Mouse (Mus musculus): ENCODE measurements at regions not wholly inside any gene's neighbourhood (a gene's known extent, or its start where the extent isn't known, plus 50 kb on each side); places are given as distances from the start of the nearest gene placed in this dataset.

DNA sequence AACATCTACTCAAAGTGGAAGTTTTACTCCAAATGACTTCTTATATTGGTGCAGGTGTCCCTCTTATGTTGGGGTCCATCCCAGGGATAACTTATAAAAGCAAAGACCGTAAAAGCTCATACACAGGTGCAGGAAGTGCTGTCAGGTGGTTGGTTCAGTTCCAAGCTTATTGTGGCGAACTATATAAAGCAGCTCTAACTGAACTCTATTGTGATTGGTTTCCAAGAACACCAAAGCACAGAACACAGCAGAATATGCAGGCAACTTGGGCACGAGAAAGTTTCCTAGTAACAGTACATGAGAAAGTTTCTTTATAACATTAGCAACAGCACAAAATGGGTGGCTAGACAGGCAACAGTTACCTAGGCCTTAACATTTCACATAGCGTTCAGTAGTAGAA lies 89.5 kb downstream of the Ddx3x start:
- TF ChIP-seq POLR2A (IDR thresholded peaks at IDR 0.05; ENCODE audit: borderline replicate concordance, control insufficient read depth, low read depth, low read length) (no peak), CTCF (IDR thresholded peaks at IDR 0.05; ENCODE audit: control insufficient read depth, insufficient read depth, low read length) (no peak)

All from bone marrow, adult 2 months (tissue).